In the genomic region with DNA sequence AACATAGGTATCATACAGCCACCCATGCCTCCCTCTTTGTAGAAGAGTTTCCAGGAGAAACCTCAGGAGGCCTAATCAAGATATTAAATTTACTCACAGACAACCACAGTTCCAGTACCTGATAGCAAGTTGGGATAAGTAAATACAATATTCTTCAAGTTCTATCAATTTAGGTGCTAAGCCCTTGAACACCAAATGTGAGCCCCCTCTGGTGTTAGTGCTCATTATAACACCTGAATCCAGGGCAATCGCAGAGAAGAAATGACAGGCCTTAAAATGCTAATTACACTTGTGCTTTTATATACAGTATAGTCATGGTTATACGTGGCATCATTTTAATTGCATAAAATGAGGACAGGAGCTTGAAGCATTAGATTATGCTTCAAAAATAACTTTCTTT, we compare ENCODE assay signal across 20 mouse cellular contexts.
DNase-seq lines count a peak whose midpoint lies in the region; ATAC-seq and TF ChIP-seq lines count a peak whose summit lies in the region.
"Had no signal": no experiment of that assay in that cellular context is flagged by ENCODE, and none has a peak within 500 bp of the region (broad histone marks: within the 10 kb centered on the region; RNA-seq: fewer than 3 reads in every experiment).

No protein-coding gene starts in this region.

- TF ChIP-seq POLR2A in brain, embryonic 14.5 days (IDR thresholded peaks at IDR 0.05; ENCODE audit: borderline replicate concordance, extremely low read depth, insufficient read depth, insufficient read length, poor library complexity, severe bottlenecking), result no peak

- H3K27me3 ChIP-seq in liver, embryonic 14.5 days (ENCODE audit: control insufficient read depth, insufficient read depth, low read length), result no peaks in the 10 kb centered on the region
- H3K27me3 ChIP-seq: heart, embryonic 12.5 days; liver, embryonic 15.5 days had no signal

- no peak overlapping the region for H3K4me2 ChIP-seq in liver, embryonic 14.5 days (ENCODE audit: low read depth)
- H3K4me2 ChIP-seq: heart, embryonic 12.5 days; liver, embryonic 15.5 days; midbrain, embryonic 11.5 days had no signal

- intact Hi-C loops in heart, postnatal 14 days (cut with DNase I), result no loop called here

- WGBS in liver, embryonic 14.5 days (ENCODE audit: insufficient replicate concordance), result 48% methylated on average over 2 of the region's 2 CpGs

- ATAC-seq in liver, embryonic 14.5 days (ENCODE audit: insufficient read depth), result 0 out of 2 replicates have a peak, but pooled peaks have one; percentile 22
- ATAC-seq: forebrain, embryonic 14.5 days had no signal

- H3K4me3 ChIP-seq in liver, embryonic 14.5 days (ENCODE audit: insufficient read depth in 1 of 2, low read depth in 2 of 2, low read length in 2 of 2), result no peak overlapping the region
- H3K4me3 ChIP-seq: heart, embryonic 12.5 days; liver, embryonic 15.5 days had no signal

- H3K27ac ChIP-seq in liver, embryonic 14.5 days, result no peak overlapping the region
- H3K27ac ChIP-seq: liver, embryonic 15.5 days had no signal

- no peaks in the 10 kb centered on the region for H3K9me3 ChIP-seq in liver, embryonic 14.5 days (ENCODE audit: control insufficient read depth, low read length)
- H3K9me3 ChIP-seq: heart, embryonic 12.5 days; liver, embryonic 15.5 days had no signal

- no peaks in the 10 kb centered on the region for H3K36me3 ChIP-seq in liver, embryonic 14.5 days (replicated peaks; ENCODE audit: control insufficient read depth, insufficient read depth, low read depth)
- H3K36me3 ChIP-seq: heart, embryonic 12.5 days; liver, embryonic 15.5 days had no signal

- no peaks in the 10 kb centered on the region; a peak in 1 of 4 replicates for H3K4me1 ChIP-seq in liver, embryonic 14.5 days (replicated peaks; ENCODE audit: control insufficient read depth in 2 of 2, insufficient read depth in 2 of 2, low read length in 1 of 2)
- H3K4me1 ChIP-seq: heart, embryonic 12.5 days; liver, embryonic 15.5 days had no signal

- DNase-seq in embryo, embryonic 10.5 days (ENCODE audit: low spot score), result peak; percentile 3
- no peak for DNase-seq in embryo, embryonic 10 days (ENCODE audit: low spot score)
- DNase-seq in 416B (ENCODE audit: low read depth), result peak; percentile 6
- DNase-seq in brain, embryonic 14.5 days (ENCODE audit: low read depth), result peak; percentile 6
- peak; percentile 14 to 26 (median 20) for DNase-seq in liver, embryonic 14.5 days (ENCODE audit: low read depth in 3 of 3, low spot score in 3 of 3)
- DNase-seq in heart, postnatal 14 days, result no peak
- DNase-seq in frontal cortex, postnatal 14 days (ENCODE audit: low spot score in 2 of 2), result no peak
- DNase-seq in urinary bladder, postnatal 14 days (ENCODE audit: low spot score), result no peak
- DNase-seq: adrenal gland, adult 2 months; cerebellum, adult 8-10 months; heart, postnatal 36 days; kidney, adult 9 months; layer of hippocampus, postnatal 36 days; left cerebral cortex, postnatal 4 days; lung, postnatal 14 days; retina, postnatal 1 day had no signal

- TF ChIP-seq CTCF in brain, embryonic 14.5 days (IDR thresholded peaks at IDR 0.05; ENCODE audit: borderline replicate concordance, extremely low read depth, insufficient read depth, insufficient read length), result no peak
- peak; percentile 50; the same call in 1 of the 2 replicates for TF ChIP-seq CTCF in liver, embryonic 14.5 days (IDR thresholded peaks at IDR 0.05; ENCODE audit: low read depth)

- TF ChIP-seq EP300 in liver, embryonic 14.5 days (IDR thresholded peaks at IDR 0.05; ENCODE audit: low read depth), result no peak

- H3K9ac ChIP-seq in liver, embryonic 14.5 days (replicated peaks), result no peak overlapping the region
- H3K9ac ChIP-seq: heart, embryonic 12.5 days; liver, embryonic 15.5 days had no signal

Comparison
In these comparisons a context has a peak if more than half of its experiments do, and no peak if none do; other contexts are left out.
1. DNase-seq: peak in embryo, embryonic 10.5 days (single experiment), 416B (single experiment), brain, embryonic 14.5 days (single experiment) and liver, embryonic 14.5 days (3 of 3); none in embryo, embryonic 10 days (single experiment), heart, postnatal 14 days (0 of 2), frontal cortex, postnatal 14 days (0 of 2) and urinary bladder, postnatal 14 days (single experiment).